Mouse (Mus musculus): ENCODE results near the gene Arel1.

Arel1 gene

GRCm38 (mm10) chr12:84900317-84900716 is 70.4 kb downstream of the Arel1 start:
- TF ChIP-seq GATA4 (IDR thresholded peaks at IDR 0.05; ENCODE audit: insufficient replicate concordance, low read length), result no peak

GRCm38 (mm10) chr12:84897322-84897721 is 73.4 kb downstream of the Arel1 start:
- no peak for TF ChIP-seq GATA4 (IDR thresholded peaks at IDR 0.05; ENCODE audit: insufficient replicate concordance, low read length)

- no peak for TF ChIP-seq GATA4 (IDR thresholded peaks at IDR 0.05; ENCODE audit: insufficient replicate concordance, low read length)
Observed at GRCm38 (mm10) chr12:84896235-84896634, 74.5 kb downstream of the Arel1 start.

- TF ChIP-seq GATA4 (IDR thresholded peaks at IDR 0.05; ENCODE audit: insufficient replicate concordance, low read length), result no peak
Observed at GRCm38 (mm10) chr12:84893648-84894628, 76.8 kb downstream of the Arel1 start.

GRCm38 (mm10) chr12:84890289-84890688 is 80.4 kb downstream of the Arel1 start:
- TF ChIP-seq GATA4 (IDR thresholded peaks at IDR 0.05; ENCODE audit: insufficient replicate concordance, low read length), result no peak

- TF ChIP-seq GATA4 (IDR thresholded peaks at IDR 0.05; ENCODE audit: insufficient replicate concordance, low read length), result no peak
Observed at GRCm38 (mm10) chr12:84885107-84885876, 85.4 kb downstream of the Arel1 start.

- no peak for TF ChIP-seq GATA4 (IDR thresholded peaks at IDR 0.05; ENCODE audit: insufficient replicate concordance, low read length)
Observed at GRCm38 (mm10) chr12:84884423-84885076, 86.2 kb downstream of the Arel1 start.

- no peak for TF ChIP-seq GATA4 (IDR thresholded peaks at IDR 0.05; ENCODE audit: insufficient replicate concordance, low read length)
Observed at GRCm38 (mm10) chr12:84882796-84883195, 87.9 kb downstream of the Arel1 start.

- no peak for TF ChIP-seq GATA4 (IDR thresholded peaks at IDR 0.05; ENCODE audit: insufficient replicate concordance, low read length)
Observed at GRCm38 (mm10) chr12:84880091-84880490, 90.6 kb downstream of the Arel1 start.

- TF ChIP-seq GATA4 (IDR thresholded peaks at IDR 0.05; ENCODE audit: insufficient replicate concordance, low read length), result no peak
Observed at GRCm38 (mm10) chr12:84876481-84877121, 94.1 kb downstream of the Arel1 start, which contains the start of gene Ltbp2. Gene Ltbp2 (minus strand): TSS chr12:84876532.

GRCm38 (mm10) chr12:84875761-84876480 is 94.8 kb downstream of the Arel1 start:
- TF ChIP-seq GATA4 (IDR thresholded peaks at IDR 0.05; ENCODE audit: insufficient replicate concordance, low read length), result no peak

GRCm38 (mm10) chr12:84873434-84873833 is 97.3 kb downstream of the Arel1 start:
- TF ChIP-seq GATA4 (IDR thresholded peaks at IDR 0.05; ENCODE audit: insufficient replicate concordance, low read length), result no peak

GRCm38 (mm10) chr12:84872310-84872709 is 98.4 kb downstream of the Arel1 start:
- TF ChIP-seq GATA4 (IDR thresholded peaks at IDR 0.05; ENCODE audit: insufficient replicate concordance, low read length), result no peak
